Mouse (Mus musculus) ES-Bruce4 (cell line): ENCODE results near the gene Senp1. TPM values are rescaled to one million over a fixed set of nuclear protein-coding genes. Genes with fewer than 3 reads are reported as not detected.
A peak's percentile ranks its signal among the peaks of the same experiment; 100 is the strongest.

Experiments
- H3K27ac ChIP-seq: 2 replicates; pipeline ENCODE4 v1.5.1; 2012; ENCODE audit warnings: low read length, inconsistent platforms; ENCODE audit not compliant: insufficient read depth
- H3K27me3 ChIP-seq: 2 replicates; pipeline ENCODE4 v1.6.1; 2012; ENCODE audit warnings: mild to moderate bottlenecking, low read length, inconsistent platforms; ENCODE audit not compliant: control insufficient read depth, poor library complexity, insufficient read depth, severe bottlenecking
- H3K36me3 ChIP-seq: 2 replicates; pipeline ENCODE4 v1.6.1; 2012; ENCODE audit warnings: inconsistent platforms, mild to moderate bottlenecking, low read length, moderate library complexity; ENCODE audit not compliant: control insufficient read depth, poor library complexity, insufficient read depth, severe bottlenecking
- H3K4me1 ChIP-seq: one replicate; pipeline ENCODE4 v1.8.1; 2011; ENCODE audit warnings: low read length; ENCODE audit not compliant: control insufficient read depth, insufficient read depth
- H3K4me3 ChIP-seq: 2 replicates; pipeline ENCODE4 v1.5.1; 2011; ENCODE audit warnings: low read depth, mild to moderate bottlenecking, low read length
- H3K9ac ChIP-seq: 2 replicates; pipeline ENCODE4 v1.6.1; 2012; ENCODE audit warnings: low read depth, mild to moderate bottlenecking, inconsistent platforms; ENCODE audit not compliant: poor library complexity, severe bottlenecking
- H3K9me3 ChIP-seq: replicated peaks from 2 replicates; pipeline ENCODE4 v1.6.1; 2012; ENCODE audit warnings: mild to moderate bottlenecking, low read length, inconsistent platforms; ENCODE audit not compliant: control insufficient read depth, poor library complexity, insufficient read depth, severe bottlenecking
- CTCF ChIP-seq: IDR thresholded peaks from one replicate; pipeline ENCODE4 v1.8.1; 2011; ENCODE audit warnings: low read depth, low read length
- EP300 ChIP-seq: IDR thresholded peaks from 2 replicates; pipeline ENCODE4 v1.6.1; 2011; ENCODE audit warnings: low read depth, low read length; ENCODE audit not compliant: insufficient read depth
- POLR2A ChIP-seq: IDR thresholded peaks from one replicate; pipeline ENCODE4 v1.8.1; 2011; ENCODE audit warnings: low read length; ENCODE audit not compliant: insufficient read depth
- polyA plus RNA-seq: library from polyadenylated mRNA; stranded (reverse); fragments of >200 nt; gene quantifications from 2 replicates; pipeline ENCODE4 v1.2.4, GENCODE M21; 2011; ENCODE audit warnings: low read depth; ENCODE audit not compliant: missing spikeins, insufficient read depth, insufficient read length

Senp1 gene
- polyA plus RNA-seq, 1 experiment: 70.6 TPM

DNA sequence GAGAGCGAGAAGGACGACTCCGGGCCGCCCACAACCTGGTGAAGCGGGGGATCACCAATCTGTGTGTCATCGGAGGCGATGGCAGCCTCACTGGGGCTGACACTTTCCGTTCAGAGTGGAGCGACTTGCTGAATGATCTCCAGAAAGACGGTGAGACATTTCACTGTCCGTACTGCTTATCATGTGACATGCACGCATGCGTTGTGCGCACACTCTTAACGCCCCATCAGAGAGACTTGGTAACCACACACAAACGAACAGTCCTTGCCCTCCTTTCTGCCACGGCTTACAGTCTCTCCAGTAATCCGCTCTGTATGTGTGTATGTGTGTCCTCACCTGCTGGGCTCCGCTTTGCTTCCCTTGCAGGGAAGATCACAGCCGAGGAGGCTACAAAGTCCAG, 27.3 kb upstream of the Senp1 start:
- no peaks in the 10 kb centered on the region for H3K9me3 ChIP-seq
- no peaks in the 10 kb centered on the region for H3K27me3 ChIP-seq
- H3K4me1 ChIP-seq: peaks cover 2% of the 10 kb centered on the region
- no peak for TF ChIP-seq CTCF
- no peak for TF ChIP-seq POLR2A
- H3K36me3 ChIP-seq: no peaks in the 10 kb centered on the region; the same call in 1 of the 2 replicates
- H3K4me3 ChIP-seq: peak overlapping the region; percentile 9; the same call in 1 of the 2 replicates
- H3K27ac ChIP-seq: no peak overlapping the region
- H3K9ac ChIP-seq: no peak overlapping the region

DNA sequence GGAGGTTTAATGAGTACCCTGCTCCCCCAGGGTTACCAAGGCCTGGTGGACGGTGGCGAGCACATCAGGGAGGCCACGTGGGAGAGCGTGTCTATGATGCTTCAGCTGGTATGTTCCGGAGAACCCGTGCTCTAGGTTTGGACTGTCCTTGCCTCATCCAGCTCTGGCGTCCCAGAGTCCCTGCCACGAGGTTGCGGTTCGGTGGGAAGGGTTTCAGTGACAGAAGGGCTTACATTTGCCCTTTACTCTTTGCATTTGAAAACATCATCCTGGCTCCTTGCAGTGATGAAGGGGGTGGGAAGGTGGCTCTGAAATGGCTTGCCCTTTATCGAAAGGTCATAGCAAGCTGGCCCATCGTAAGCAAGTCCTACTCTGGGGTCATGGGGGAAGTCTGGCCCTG, 25.8 kb upstream of the Senp1 start:
- peaks cover 4% of the 10 kb centered on the region for H3K4me1 ChIP-seq
- H3K36me3 ChIP-seq: no peaks in the 10 kb centered on the region; the same call in 1 of the 2 replicates
- H3K27ac ChIP-seq: no peak overlapping the region
- H3K9me3 ChIP-seq: no peaks in the 10 kb centered on the region
- no peak for TF ChIP-seq POLR2A
- no peaks in the 10 kb centered on the region for H3K27me3 ChIP-seq
- no peak overlapping the region for H3K4me3 ChIP-seq
- H3K9ac ChIP-seq: no peak overlapping the region

DNA sequence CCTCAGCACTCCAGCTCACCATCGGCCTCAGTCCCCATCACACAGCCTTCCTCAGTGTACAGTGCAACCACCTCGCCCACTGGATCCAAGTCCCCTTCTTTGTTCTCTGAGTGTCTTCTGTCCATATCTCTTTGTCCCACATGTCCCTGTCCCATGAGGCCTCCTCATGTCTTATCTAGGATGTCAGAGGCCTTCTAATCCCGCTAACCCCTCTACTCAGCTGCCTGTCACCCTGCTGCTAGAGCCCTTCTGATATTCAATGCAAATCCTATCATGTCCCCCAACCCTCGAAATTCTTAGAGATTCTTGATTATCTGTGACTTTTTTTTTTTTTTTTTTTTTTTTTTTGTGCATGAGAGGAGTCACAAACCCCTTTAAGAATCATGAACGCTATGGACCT, 22.7 kb upstream of the Senp1 start:
- H3K9ac ChIP-seq: no peak overlapping the region
- TF ChIP-seq POLR2A: no peak
- TF ChIP-seq EP300: no peak
- TF ChIP-seq CTCF: no peak
- H3K4me1 ChIP-seq: peaks cover 6% of the 10 kb centered on the region
- no peaks in the 10 kb centered on the region for H3K9me3 ChIP-seq
- no peaks in the 10 kb centered on the region for H3K36me3 ChIP-seq
- no peak overlapping the region for H3K4me3 ChIP-seq
- no peaks in the 10 kb centered on the region for H3K27me3 ChIP-seq
- H3K27ac ChIP-seq: no peak overlapping the region

DNA sequence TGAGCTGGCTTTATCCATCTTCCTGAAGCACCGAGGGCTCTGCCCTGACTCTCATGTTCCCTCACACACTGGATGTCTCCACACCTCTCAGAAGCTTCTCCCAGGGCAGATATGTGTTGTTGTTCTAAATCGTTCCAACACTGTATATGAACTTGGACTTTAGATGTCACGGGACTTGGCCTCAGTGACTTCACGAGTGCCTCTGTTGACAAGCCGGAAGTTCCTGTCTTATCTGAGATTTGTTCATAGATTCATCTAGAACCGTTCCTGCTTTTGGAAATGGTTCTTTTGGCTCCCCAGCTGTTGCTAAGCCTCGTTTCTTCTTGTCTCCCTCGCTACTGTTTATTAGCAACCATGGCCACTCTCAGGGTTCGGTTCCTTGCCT, 22.2 kb upstream of the Senp1 start:
- H3K4me3 ChIP-seq: no peak overlapping the region
- no peaks in the 10 kb centered on the region for H3K9me3 ChIP-seq
- no peak for TF ChIP-seq CTCF
- TF ChIP-seq EP300: no peak
- TF ChIP-seq POLR2A: no peak
- H3K27ac ChIP-seq: no peak overlapping the region
- no peaks in the 10 kb centered on the region for H3K36me3 ChIP-seq
- no peak overlapping the region for H3K9ac ChIP-seq
- peaks cover 6% of the 10 kb centered on the region for H3K4me1 ChIP-seq
- H3K27me3 ChIP-seq: no peaks in the 10 kb centered on the region

DNA sequence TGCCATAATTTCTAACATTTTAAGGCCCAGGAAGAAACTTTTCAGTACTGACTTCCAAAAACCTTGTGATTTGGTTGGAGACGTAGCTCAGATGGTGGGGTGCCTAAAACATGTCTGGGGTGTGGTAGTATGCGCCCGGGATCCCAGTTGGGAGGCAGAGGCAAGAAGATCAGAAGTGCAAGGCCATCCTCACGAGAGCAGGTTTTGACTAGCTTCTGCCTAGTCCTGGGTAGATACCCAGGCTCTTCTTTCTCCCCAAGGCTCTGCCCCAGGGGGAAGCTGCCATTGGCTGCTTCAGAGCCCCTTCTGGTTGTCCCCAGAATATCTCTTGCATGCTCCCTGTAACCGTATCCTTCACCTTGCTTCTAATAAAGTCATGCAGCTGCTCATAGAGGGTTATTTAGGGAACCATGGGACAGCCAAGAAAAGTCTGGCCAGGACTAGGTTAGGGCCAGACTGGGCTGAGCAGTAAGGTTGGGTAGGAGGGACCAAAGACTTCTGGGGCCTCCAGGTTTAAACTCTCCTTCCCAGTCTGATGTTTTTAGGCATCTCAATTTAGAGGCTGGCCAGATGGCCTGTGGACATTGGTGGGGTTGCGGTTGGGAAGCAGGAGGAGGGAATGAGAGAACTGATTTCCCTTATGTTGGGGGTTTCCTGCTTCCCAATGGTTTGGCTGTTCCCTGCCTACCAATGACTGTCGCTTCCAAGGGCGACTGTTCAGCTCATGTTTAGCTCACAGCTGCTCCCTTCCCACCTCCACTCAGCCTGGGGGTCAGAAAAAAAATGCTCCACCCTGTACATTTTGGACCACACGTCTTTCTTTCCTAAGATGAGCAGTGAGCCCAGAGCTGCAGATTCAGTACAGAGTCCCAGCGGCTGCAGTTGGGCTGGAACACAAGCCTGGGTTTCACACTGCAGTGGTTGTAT, 21.6 kb upstream of the Senp1 start:
- peak overlapping the region; percentile 84 for H3K27ac ChIP-seq
- H3K9me3 ChIP-seq: no peaks in the 10 kb centered on the region
- no peaks in the 10 kb centered on the region for H3K27me3 ChIP-seq
- H3K4me3 ChIP-seq: no peak overlapping the region
- no peak overlapping the region for H3K9ac ChIP-seq
- peaks cover 6% of the 10 kb centered on the region for H3K4me1 ChIP-seq
- TF ChIP-seq EP300 (no peak), CTCF (no peak), POLR2A (no peak)
- no peaks in the 10 kb centered on the region for H3K36me3 ChIP-seq

DNA sequence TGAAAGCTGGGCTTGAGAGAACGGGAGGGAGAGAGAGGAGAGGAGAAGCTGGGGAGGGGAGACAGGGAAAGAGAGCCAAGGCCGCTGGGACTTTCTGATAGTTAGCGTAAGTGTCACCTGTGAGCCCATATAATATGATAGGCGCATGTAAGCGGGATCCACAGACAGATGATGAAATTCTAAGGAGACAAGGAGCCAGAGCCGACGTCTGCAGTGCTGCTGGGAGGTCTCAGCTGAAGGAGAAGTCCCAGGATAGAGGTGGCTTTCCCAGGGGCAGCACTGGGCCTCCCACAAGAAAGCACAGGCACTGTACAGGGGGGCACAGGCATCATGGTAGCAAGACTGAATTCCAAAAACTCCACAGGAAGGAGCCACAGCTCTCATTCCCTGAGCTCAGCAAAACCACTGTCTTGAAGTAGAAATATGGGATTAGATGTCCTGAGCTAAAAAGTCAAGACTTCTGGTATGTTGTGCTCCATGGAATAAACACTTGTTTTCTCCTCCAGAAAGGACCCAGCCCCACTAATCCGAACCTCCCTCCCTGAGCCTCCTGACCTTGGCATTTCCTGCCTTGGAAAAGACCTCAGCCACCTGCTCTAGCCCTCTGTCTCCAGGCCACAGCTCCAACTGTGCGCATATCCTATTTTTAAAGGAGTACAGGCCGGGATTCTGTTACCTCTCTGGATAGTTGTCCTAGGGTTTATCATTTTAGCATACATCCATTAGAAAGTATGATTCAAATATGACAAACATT, 20.7 kb upstream of the Senp1 start:
- no peaks in the 10 kb centered on the region for H3K36me3 ChIP-seq

More for the DNA sequence above, 20.7 kb upstream of the Senp1 start:
- Histone ChIP-seq H3K4me3 (no peak overlapping the region), H3K9me3 (no peaks in the 10 kb centered on the region), H3K27ac (peak overlapping the region; percentile 84), H3K4me1 (peaks cover 6% of the 10 kb centered on the region), H3K27me3 (no peaks in the 10 kb centered on the region), H3K9ac (0 out of 2 replicates have a peak overlapping the region, but pooled peaks have one; percentile 22)
- peak; percentile 91 for TF ChIP-seq EP300
- TF ChIP-seq CTCF: no peak
- no peak for TF ChIP-seq POLR2A
